Mouse (Mus musculus) hindbrain, embryonic 12.5 days (tissue): ENCODE results near the gene Ube2e2. TPM values are rescaled to one million over a fixed set of nuclear protein-coding genes. Genes with fewer than 3 reads are reported as not detected.

Source experiments
- ATAC-seq: fragments of 200-750 bp; cut with Nextera tagmentation; 2 replicates; pipeline ENCODE4 v1.8.0; 2017; ENCODE audit warnings: moderate TSS enrichment; ENCODE audit not compliant: low FRiP score
- H3K27ac ChIP-seq: fragments of 300-500 bp; sonication (generic); 2 replicates; pipeline ENCODE4 v1.5.1; 2016; ENCODE audit warnings: mild to moderate bottlenecking
- H3K27me3 ChIP-seq: fragments of 300-500 bp; sonication (generic); 2 replicates; pipeline ENCODE4 v1.6.1; 2016; ENCODE audit warnings: mild to moderate bottlenecking
- H3K36me3 ChIP-seq: fragments of 300-500 bp; sonication (generic); 2 replicates; pipeline ENCODE4 v1.6.1; 2016; ENCODE audit warnings: mild to moderate bottlenecking
- H3K4me1 ChIP-seq: fragments of 300-500 bp; sonication (generic); 2 replicates; pipeline ENCODE4 v1.6.1; 2016
- H3K4me2 ChIP-seq: fragments of 300-500 bp; sonication (generic); replicated peaks from 2 replicates; pipeline ENCODE4 v1.6.1; 2016; ENCODE audit warnings: mild to moderate bottlenecking
- H3K4me3 ChIP-seq: fragments of 300-500 bp; sonication (generic); 2 replicates; pipeline ENCODE4 v1.5.1; 2016; ENCODE audit warnings: mild to moderate bottlenecking
- H3K9ac ChIP-seq: fragments of 300-500 bp; sonication (generic); 2 replicates; pipeline ENCODE4 v1.6.1; 2016; ENCODE audit warnings: mild to moderate bottlenecking, moderate library complexity
- H3K9me3 ChIP-seq: fragments of 300-500 bp; sonication (generic); replicated peaks from 2 replicates; pipeline ENCODE4 v1.6.1; 2016; ENCODE audit warnings: mild to moderate bottlenecking
- WGBS: fragments of 180-500 bp; shearing (Covaris S2); methylation state at CpG from one replicate; pipeline ENCODE4 v1.1.7; 2016; 5-methylcytosine and 5-hydroxymethylcytosine counted together
- polyA plus RNA-seq: library from polyadenylated mRNA; unstranded; fragments of >200 nt; fragmentation: Nextera tagmentation; extraction: Ambion mirVana; gene quantifications from 2 replicates; pipeline ENCODE4 v1.2.1, GENCODE M21; 2016

The Ube2e2 gene
- polyA plus RNA-seq = 71.0 and 73.6 TPM in 2 replicates

DNA sequence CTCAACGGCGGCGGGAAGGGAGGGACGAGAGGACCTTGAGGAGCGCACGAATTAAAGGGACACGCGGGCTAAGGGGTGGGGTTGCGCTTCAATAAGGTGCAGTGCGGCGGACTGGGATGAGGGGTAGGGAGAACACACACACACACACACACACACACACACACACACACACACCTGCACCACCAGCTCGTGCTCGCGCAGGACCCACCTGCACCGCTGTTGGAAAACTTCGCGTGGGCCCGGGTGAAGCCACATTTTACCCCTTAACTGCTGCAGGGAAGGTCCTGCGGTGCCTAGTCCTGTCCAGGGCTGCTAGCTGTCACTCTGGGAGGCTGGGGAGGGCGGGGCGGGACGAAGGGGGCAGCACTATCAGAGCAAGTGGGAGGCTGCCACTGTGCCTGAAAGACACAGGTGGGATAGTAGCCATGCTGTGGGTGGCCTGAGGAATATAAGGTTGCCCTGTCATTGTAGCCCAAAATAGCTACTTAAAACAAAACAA lies at the start of gene Ube2e2:
Ube2e2 (minus strand) TSS at position 321 of the 499 bp plus-strand sequence.
- 2% methylated on average over 20 of the region's 22 CpGs for WGBS
- Histone ChIP-seq H3K27me3 (no peaks in the 10 kb centered on the region), H3K4me1 (0 out of 2 replicates have a peak, but pooled peaks cover 3% of the 10 kb centered on the region), H3K4me3 (peak within 1 kb of the TSS; percentile 65), H3K4me2 (peak within 1 kb of the TSS; percentile 75), H3K9ac (peak within 1 kb of the TSS; percentile 88), H3K27ac (peak within 1 kb of the TSS; percentile 68), H3K9me3 (no peaks in the 10 kb centered on the region), H3K36me3 (no peaks in the 10 kb centered on the region)
- ATAC-seq = peak; percentile 91

DNA sequence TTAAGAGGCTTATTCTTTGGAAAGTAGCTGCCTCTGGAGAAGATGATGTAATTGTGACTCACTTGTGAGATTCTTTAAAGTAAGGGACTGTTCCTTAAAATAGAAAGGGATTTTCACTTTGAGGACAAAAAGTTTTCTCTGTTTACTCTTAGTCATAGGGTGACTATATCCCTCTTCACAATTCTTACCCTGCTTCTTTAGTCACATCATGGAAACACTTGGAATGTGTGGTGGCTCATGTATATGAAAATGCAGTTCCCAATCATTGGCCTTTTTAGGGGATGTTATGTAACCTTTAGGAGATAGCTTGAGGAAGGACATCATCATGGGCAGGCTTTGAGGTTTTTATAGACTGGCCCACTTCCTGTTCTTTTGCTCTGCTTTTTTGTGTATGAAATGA lies 46.0 kb upstream of the Ube2e2 start:
- no peaks in the 10 kb centered on the region for H3K27me3 ChIP-seq
- no peaks in the 10 kb centered on the region for H3K36me3 ChIP-seq
- H3K27ac ChIP-seq = no peak overlapping the region
- H3K9ac ChIP-seq = no peak overlapping the region
- no peaks in the 10 kb centered on the region for H3K9me3 ChIP-seq
- H3K4me2 ChIP-seq = no peak overlapping the region
- no peak for ATAC-seq
- H3K4me3 ChIP-seq = no peak overlapping the region
- no peaks in the 10 kb centered on the region for H3K4me1 ChIP-seq

DNA sequence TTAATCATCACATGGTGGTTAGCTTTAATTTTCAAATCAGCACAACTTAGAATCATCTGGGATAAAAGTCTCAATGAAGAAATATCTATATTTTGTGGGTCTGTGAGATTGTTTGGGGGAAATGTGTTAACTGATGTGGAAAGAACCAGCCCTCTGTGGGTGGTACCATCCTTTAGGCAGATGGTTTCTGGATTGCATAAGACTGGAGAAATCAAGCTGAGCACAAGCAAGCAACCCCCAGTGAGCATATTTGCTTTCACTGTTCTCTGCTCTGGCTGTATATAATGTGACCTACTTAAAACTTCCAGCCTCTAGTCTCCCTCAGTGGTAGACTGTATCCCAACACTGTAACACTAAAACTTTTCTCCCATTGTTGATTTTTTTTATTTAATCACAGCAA lies 9.5 kb upstream of the Ube2e2 start:
- Histone ChIP-seq H3K4me3 (no peak overlapping the region), H3K27me3 (no peaks in the 10 kb centered on the region), H3K9me3 (no peaks in the 10 kb centered on the region), H3K9ac (no peak overlapping the region), H3K27ac (no peak overlapping the region), H3K4me2 (no peak overlapping the region), H3K36me3 (no peaks in the 10 kb centered on the region), H3K4me1 (no peaks in the 10 kb centered on the region)
- ATAC-seq = no peak

DNA sequence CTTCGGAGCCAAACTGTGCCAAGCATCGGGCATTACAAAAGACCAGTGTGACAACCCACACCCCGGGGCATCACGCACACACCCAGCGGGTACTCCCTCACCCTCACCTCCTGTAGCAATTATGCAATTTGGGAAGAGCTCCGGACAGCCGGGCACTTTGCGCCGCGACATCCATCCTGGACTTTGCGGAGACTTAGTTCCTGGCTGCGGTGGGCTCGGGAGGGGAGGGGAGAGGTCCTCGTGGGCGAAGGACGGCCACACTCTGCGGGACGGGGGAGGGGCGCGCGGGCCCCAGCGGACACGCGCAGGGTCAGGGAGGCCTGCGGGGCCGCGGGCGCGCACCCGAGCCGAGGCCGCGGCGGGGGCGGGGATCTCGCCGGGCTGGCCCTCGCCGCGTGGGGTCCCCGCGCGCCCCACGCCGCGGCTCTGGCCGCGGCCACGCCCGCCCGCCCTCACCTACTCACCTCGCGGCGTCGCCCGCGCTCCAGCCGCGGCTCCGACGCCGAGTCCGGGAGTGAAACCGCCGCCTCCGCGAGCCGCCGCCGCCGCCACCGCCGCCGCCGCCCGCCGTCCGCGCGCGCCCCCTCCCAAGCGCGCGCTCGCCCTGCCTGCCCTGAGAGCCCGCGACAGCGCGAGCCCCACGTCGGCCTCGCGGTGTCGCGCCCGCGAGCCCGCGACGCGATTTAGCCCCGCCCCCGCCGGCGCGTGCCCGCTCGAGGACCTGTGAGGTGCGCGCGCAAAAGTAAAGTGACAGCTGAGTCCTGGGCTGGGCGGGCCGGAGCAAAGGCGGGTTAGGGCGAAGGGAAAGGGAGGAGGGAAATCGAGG lies 733 bp downstream of the Ube2e2 start:
- no peaks in the 10 kb centered on the region for H3K36me3 ChIP-seq
- peak; percentile 94 for ATAC-seq
- WGBS = under 1% methylated on average over 73 of the region's 116 CpGs
- peak overlapping the region; percentile 88 for H3K9ac ChIP-seq
- no peaks in the 10 kb centered on the region for H3K9me3 ChIP-seq
- H3K4me3 ChIP-seq = peak overlapping the region; percentile 65
- H3K4me1 ChIP-seq = 0 out of 2 replicates have a peak, but pooled peaks cover 3% of the 10 kb centered on the region
- no peaks in the 10 kb centered on the region for H3K27me3 ChIP-seq
- peak overlapping the region; percentile 75 for H3K4me2 ChIP-seq
- peak overlapping the region; percentile 68 for H3K27ac ChIP-seq

DNA sequence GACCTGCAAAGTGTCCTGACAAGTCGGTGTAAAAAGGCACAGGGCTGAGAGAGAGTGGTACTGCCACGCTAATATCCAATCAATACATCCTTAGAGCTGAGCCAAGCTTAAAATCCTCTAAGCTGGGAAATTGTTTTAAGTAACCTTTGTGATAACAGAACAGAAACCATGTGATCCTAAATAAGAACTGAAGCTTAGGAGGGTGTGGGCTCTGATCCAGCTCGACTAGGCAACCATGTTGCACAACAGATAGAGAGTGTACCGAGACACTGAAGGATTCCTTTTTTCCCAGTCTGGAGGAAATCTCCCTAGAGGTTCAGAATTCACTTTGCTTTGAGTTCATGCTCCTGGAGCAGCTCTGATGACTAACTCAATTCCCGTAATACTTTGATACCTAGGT lies 4.5 kb downstream of the Ube2e2 start:
- Histone ChIP-seq H3K36me3 (no peaks in the 10 kb centered on the region), H3K9me3 (no peaks in the 10 kb centered on the region), H3K4me1 (0 out of 2 replicates have a peak, but pooled peaks cover 3% of the 10 kb centered on the region), H3K27me3 (no peaks in the 10 kb centered on the region), H3K4me3 (no peak overlapping the region), H3K27ac (no peak overlapping the region), H3K4me2 (no peak overlapping the region), H3K9ac (no peak overlapping the region)
- ATAC-seq = no peak
- WGBS = 86% methylated on average over 5 of the region's 5 CpGs

DNA sequence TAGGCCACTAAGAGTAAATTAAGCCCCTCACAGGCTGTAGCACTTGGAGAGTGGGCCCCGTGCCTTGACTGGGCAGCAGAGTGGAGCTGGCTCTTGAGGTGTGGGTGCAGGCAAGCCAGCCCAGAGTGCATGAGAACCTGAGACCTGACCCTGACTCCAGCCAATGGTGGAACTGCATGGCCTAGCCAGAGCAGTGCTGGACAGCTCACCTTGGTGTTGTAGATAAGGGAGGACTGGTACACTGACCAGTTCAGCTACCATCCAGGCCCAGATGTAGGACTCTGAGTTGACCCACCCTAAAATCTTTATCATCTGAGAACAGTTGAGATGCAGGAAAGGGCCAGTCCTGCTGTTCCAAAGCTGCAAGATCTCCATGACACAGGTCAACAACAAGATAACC lies 11.6 kb downstream of the Ube2e2 start:
- no peaks in the 10 kb centered on the region for H3K9me3 ChIP-seq
- WGBS = 93% methylated on average over 1 of the region's 1 CpGs
- H3K27ac ChIP-seq = no peak overlapping the region
- no peak for ATAC-seq
- H3K4me1 ChIP-seq = no peaks in the 10 kb centered on the region
- H3K27me3 ChIP-seq = no peaks in the 10 kb centered on the region
- no peaks in the 10 kb centered on the region for H3K36me3 ChIP-seq
- H3K9ac ChIP-seq = no peak overlapping the region
- H3K4me2 ChIP-seq = no peak overlapping the region
- no peak overlapping the region for H3K4me3 ChIP-seq

DNA sequence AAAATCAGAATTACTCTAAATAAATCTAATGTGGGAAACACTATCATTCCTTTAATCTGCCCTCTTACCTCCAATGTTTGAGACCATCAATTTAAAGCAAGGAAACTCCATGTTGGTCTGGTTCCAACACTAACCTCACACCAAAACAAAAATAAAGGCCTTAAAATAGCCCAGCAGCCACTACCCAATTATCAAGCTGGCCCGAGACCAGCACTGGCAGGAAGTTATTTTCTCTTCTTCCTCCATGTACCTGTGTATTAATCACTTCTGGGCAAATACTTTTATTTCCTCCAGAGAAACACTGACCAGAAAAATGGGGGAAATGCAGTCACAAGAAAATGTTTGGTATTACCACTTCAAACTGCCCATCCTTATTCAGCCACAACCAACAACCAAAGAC lies 23.4 kb downstream of the Ube2e2 start:
- Histone ChIP-seq H3K27me3 (no peaks in the 10 kb centered on the region), H3K4me3 (no peak overlapping the region), H3K4me2 (no peak overlapping the region), H3K9me3 (peaks cover 11% of the 10 kb centered on the region), H3K36me3 (no peaks in the 10 kb centered on the region), H3K27ac (no peak overlapping the region), H3K9ac (no peak overlapping the region), H3K4me1 (no peaks in the 10 kb centered on the region)
- ATAC-seq = no peak
- 88% methylated on average over 1 of the region's 1 CpGs for WGBS

DNA sequence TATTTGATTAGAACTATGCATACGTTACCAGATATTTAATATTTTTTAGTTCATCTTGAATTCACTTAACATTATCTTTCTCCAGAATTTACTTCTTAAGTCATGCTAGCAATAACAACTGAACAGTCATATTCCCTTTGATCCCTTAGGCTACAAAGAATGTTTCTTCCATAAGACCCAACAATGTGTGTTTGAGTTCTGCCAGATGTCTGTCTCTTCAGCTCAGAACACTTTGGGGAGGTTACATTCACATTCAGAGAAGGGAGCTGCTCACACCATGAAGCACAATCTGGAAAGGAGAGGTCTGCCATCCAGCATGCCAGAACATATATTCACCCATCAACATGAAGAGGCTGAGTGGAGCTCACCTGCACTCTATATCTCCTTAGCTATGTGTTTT lies 65.4 kb downstream of the Ube2e2 start:
- no peaks in the 10 kb centered on the region for H3K27me3 ChIP-seq
- no peak overlapping the region for H3K4me2 ChIP-seq
- WGBS = 98% methylated on average over 1 of the region's 1 CpGs
- H3K27ac ChIP-seq = no peak overlapping the region
- no peaks in the 10 kb centered on the region for H3K9me3 ChIP-seq
- H3K9ac ChIP-seq = no peak overlapping the region
- no peaks in the 10 kb centered on the region for H3K4me1 ChIP-seq
- H3K4me3 ChIP-seq = no peak overlapping the region
- no peak for ATAC-seq
- H3K36me3 ChIP-seq = no peaks in the 10 kb centered on the region

DNA sequence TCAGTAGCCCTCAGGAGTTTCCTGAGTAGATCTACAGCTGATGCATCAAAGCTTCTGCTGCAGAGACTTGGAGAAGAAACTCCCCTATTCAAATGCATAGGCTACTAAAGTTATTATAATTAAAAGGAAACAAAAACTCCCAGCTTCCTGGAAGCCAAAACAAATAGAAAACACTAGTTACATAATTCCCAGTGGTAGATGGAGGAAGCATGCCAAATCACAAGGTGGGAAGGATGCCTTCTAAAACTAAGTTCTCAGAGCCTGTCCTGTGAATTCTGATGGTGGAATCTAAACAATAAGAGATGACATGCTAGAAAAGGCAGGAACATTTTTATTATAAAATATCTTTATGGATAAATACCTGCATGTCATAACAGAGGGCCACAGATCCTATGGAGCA lies 67.3 kb downstream of the Ube2e2 start:
- Histone ChIP-seq H3K27me3 (no peaks in the 10 kb centered on the region), H3K4me2 (no peak overlapping the region), H3K9ac (no peak overlapping the region), H3K4me1 (no peaks in the 10 kb centered on the region), H3K9me3 (no peaks in the 10 kb centered on the region), H3K27ac (no peak overlapping the region), H3K4me3 (no peak overlapping the region), H3K36me3 (no peaks in the 10 kb centered on the region)
- no peak for ATAC-seq

DNA sequence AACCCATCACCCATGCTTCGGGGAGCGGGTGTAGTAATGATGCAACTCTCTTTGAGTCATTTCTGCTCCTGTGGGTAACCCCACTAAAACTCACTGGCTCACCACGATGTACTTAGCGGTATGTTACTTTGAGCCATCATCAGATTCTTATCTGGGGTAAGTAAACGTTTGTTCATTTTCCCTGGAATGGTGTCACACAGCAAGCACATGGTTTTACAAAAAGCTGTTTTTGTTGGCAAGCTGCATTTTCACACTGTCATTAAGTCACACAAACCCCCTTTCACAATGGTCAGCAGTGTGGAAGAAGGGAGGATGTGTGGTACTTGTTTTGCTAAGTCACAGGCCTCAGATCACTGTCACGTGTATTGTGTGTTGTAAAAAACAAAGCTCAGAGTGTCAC lies 73.4 kb downstream of the Ube2e2 start:
- no peaks in the 10 kb centered on the region for H3K27me3 ChIP-seq
- no peaks in the 10 kb centered on the region for H3K9me3 ChIP-seq
- H3K4me3 ChIP-seq = no peak overlapping the region
- ATAC-seq = no peak
- H3K36me3 ChIP-seq = no peaks in the 10 kb centered on the region
- H3K4me1 ChIP-seq = no peaks in the 10 kb centered on the region
- no peak overlapping the region for H3K9ac ChIP-seq
- H3K27ac ChIP-seq = no peak overlapping the region
- no peak overlapping the region for H3K4me2 ChIP-seq
- WGBS = 71% methylated on average over 6 of the region's 6 CpGs

DNA sequence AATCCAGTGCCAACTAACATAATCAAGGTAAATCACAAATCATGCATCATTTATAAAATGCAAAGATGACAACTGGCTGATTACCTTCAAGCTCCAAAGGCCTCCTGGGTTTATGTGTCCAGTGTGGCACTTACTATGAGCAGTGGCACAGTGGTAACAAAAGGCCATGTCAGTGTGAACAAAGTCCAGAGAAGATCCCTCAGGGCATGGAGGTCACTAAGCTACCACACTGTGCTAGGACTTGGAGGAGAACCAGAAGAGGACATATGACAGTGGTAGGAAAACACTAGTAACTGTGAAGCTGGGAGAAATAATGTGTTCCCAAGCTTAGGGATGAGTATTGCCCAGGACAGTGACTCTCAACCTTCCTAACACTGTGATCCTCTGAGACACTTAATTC lies 97.2 kb downstream of the Ube2e2 start:
- no peak for ATAC-seq
- Histone ChIP-seq H3K4me1 (no peaks in the 10 kb centered on the region), H3K9me3 (no peaks in the 10 kb centered on the region), H3K4me3 (no peak overlapping the region), H3K9ac (no peak overlapping the region), H3K27ac (no peak overlapping the region), H3K27me3 (no peaks in the 10 kb centered on the region), H3K4me2 (no peak overlapping the region), H3K36me3 (no peaks in the 10 kb centered on the region)

DNA sequence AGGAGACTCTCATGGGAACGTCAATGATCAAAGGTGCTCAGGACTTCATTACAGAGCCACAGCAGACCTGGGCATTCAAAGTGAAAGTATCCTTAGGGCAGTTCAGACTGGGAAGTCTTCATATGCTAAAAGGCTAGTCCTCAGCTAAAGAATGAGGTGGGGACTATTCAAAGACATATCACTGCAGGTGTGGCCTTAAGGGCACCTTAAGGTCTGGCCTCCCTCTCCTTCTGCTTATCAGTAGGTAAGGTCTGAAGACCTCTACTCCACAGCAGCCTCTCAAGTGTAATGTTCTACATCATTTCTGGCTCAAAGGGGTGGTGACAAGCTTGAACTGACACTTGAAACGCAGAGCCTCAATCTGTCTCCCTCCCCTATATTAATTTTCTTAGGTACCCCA lies 98.3 kb downstream of the Ube2e2 start:
- WGBS = 63% methylated on average over 2 of the region's 2 CpGs
- Histone ChIP-seq H3K9ac (no peak overlapping the region), H3K9me3 (no peaks in the 10 kb centered on the region)

DNA sequence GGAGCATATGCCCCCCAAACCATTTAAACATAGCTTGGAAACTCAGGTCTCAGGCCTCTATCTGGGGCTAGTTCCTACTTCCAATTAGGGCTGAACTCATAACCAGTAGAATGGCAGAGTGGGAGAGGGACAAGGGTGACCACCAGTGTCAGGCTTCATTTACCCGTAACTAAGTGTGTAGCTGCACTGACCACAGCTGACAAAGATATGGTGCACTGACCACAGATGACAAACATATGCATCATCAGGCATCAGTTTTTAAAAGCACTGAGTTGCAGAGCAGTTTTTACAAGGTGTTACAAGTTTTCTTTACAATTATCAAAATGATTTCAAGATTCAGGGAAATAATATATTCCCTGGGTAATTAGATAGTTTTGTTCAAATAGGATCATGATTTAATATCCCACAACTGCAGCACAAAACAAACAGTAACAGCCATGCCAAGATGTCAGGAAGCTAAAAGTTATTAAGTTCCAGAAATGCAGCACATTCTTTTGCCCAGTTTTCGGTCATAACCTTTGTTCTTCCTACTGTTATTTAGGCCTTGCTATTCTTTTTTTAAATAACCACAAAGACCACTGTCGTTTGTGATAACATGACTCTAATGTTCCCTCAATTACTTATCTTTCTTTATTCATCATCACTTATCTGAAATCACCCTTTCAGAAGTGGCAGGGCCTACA lies 114.9 kb downstream of the Ube2e2 start:
- no peaks in the 10 kb centered on the region for H3K27me3 ChIP-seq
- 84% methylated on average over 3 of the region's 3 CpGs for WGBS

More for the DNA sequence above, 98.3 kb downstream of the Ube2e2 start:
- Histone ChIP-seq H3K36me3 (no peaks in the 10 kb centered on the region), H3K27ac (no peak overlapping the region), H3K27me3 (no peaks in the 10 kb centered on the region), H3K4me3 (no peak overlapping the region), H3K4me2 (no peak overlapping the region), H3K4me1 (no peaks in the 10 kb centered on the region)
- ATAC-seq = no peak

More for the DNA sequence above, 114.9 kb downstream of the Ube2e2 start:
- no peak for ATAC-seq
- no peaks in the 10 kb centered on the region for H3K9me3 ChIP-seq
- no peaks in the 10 kb centered on the region for H3K4me1 ChIP-seq
- no peak overlapping the region for H3K9ac ChIP-seq
- no peak overlapping the region for H3K4me3 ChIP-seq
- no peak overlapping the region for H3K4me2 ChIP-seq
- H3K36me3 ChIP-seq = no peaks in the 10 kb centered on the region
- no peak overlapping the region for H3K27ac ChIP-seq
